Mouse (Mus musculus) frontal cortex, postnatal 14 days (tissue): Measurements from ENCODE around the gene Pcp4l1.
"Not testable (repeated sequence)": the region's sequence is repeated elsewhere in the genome, so short reads cannot be mapped to it uniquely, and the experiment has no call there.

ENCODE experiments used
- DNase-seq, 2 experiments: peaks; one replicate each; pipeline ENCODE4 v3.0.0; 2022; ENCODE audit warnings: low spot score in 2 of 2

Pcp4l1 gene

GRCm38 (mm10) chr1:171187851-171188700, 8.0 kb downstream of the Pcp4l1 start:
- DNase-seq, result no peak

GRCm38 (mm10) chr1:171185655-171186054, 10.4 kb downstream of the Pcp4l1 start:
- no peak for DNase-seq

- DNase-seq, result no peak
These were observed 11.8 kb downstream of the Pcp4l1 start for GRCm38 (mm10) chr1:171184314-171184713.

- DNase-seq, result no peak
These were observed 12.4 kb downstream of the Pcp4l1 start for GRCm38 (mm10) chr1:171183620-171184019.

- no peak for DNase-seq
These were observed 13.0 kb downstream of the Pcp4l1 start for GRCm38 (mm10) chr1:171183025-171183424.

GRCm38 (mm10) chr1:171179487-171180171, 16.4 kb downstream of the Pcp4l1 start:
- no peak for DNase-seq

GRCm38 (mm10) chr1:171172779-171173178, 23.3 kb downstream of the Pcp4l1 start:
- DNase-seq, result no peak

- DNase-seq, result no peak
These were observed 24.9 kb downstream of the Pcp4l1 start for GRCm38 (mm10) chr1:171171138-171171537.

GRCm38 (mm10) chr1:171169913-171170312, 26.2 kb downstream of the Pcp4l1 start:
- DNase-seq, result no peak

GRCm38 (mm10) chr1:171168906-171169305, 27.2 kb downstream of the Pcp4l1 start:
- no peak for DNase-seq

GRCm38 (mm10) chr1:171165629-171166345, 30.3 kb downstream of the Pcp4l1 start:
- DNase-seq, result no peak

GRCm38 (mm10) chr1:171164258-171164657, 31.8 kb downstream of the Pcp4l1 start:
- no peak for DNase-seq

- no peak for DNase-seq
These were observed 33.5 kb downstream of the Pcp4l1 start for GRCm38 (mm10) chr1:171162526-171162925.

GRCm38 (mm10) chr1:171159485-171159975, 36.5 kb downstream of the Pcp4l1 start:
- no peak for DNase-seq

- no peak for DNase-seq
These were observed 38.1 kb downstream of the Pcp4l1 start for GRCm38 (mm10) chr1:171157965-171158364.

GRCm38 (mm10) chr1:171156644-171157043, 39.4 kb downstream of the Pcp4l1 start:
- DNase-seq, result no peak

GRCm38 (mm10) chr1:171151966-171152365, 44.1 kb downstream of the Pcp4l1 start:
- no peak for DNase-seq

GRCm38 (mm10) chr1:171150838-171151391, 45.2 kb downstream of the Pcp4l1 start:
- DNase-seq, result peak in 1 of 2 experiments; percentile 19

GRCm38 (mm10) chr1:171149974-171150760, 45.9 kb downstream of the Pcp4l1 start, which contains the start of the genes Sdhc and Mpz:
Sdhc (minus strand) TSS chr1:171150603.
Mpz (plus strand) TSS chr1:171150711.
- DNase-seq, result peak; percentile 90 to 95

- DNase-seq, result not testable (repeated sequence)
These were observed 53.1 kb downstream of the Pcp4l1 start for GRCm38 (mm10) chr1:171142981-171143380.
